Comparison of ENCODE assay signal across 8 mouse cellular contexts in genomic region chr6:36004701-36005100, GRCm38 (mm10).
DNase-seq lines count a peak whose midpoint lies in the region; ATAC-seq and TF ChIP-seq lines count a peak whose summit lies in the region.
"Had no signal": no experiment of that assay in that cellular context is flagged by ENCODE, and none has a peak within 500 bp of the region (broad histone marks: within the 10 kb centered on the region; RNA-seq: fewer than 3 reads in every experiment).

No protein-coding gene starts in this region.

- no peak for ATAC-seq in kidney, embryonic 16.5 days (ENCODE audit: low FRiP score, low TSS enrichment)
- no peak for ATAC-seq in embryonic facial prominence, embryonic 11.5 days (replicated peaks; ENCODE audit: insufficient number of reproducible peaks, low FRiP score, low TSS enrichment, low read depth)

- no peaks in the 10 kb centered on the region for H3K27me3 ChIP-seq in kidney, embryonic 16.5 days (ENCODE audit: insufficient read depth, low read length)
- no peaks in the 10 kb centered on the region for H3K27me3 ChIP-seq in E14TG2a.4 (ENCODE audit: insufficient read depth, low read length)
- H3K27me3 ChIP-seq in embryonic facial prominence, embryonic 11.5 days (ENCODE audit: control insufficient read depth, insufficient read depth, low read length) = no peaks in the 10 kb centered on the region
- H3K27me3 ChIP-seq: limb, embryonic 12.5 days had no signal

- H3K4me1 ChIP-seq in kidney, embryonic 16.5 days (ENCODE audit: insufficient read depth, low read length) = no peaks in the 10 kb centered on the region
- no peaks in the 10 kb centered on the region for H3K4me1 ChIP-seq in E14TG2a.4 (replicated peaks; ENCODE audit: low read depth, low read length)
- no peaks in the 10 kb centered on the region for H3K4me1 ChIP-seq in embryonic facial prominence, embryonic 11.5 days (ENCODE audit: control insufficient read depth, insufficient read depth, low read length)
- H3K4me1 ChIP-seq: limb, embryonic 12.5 days had no signal

- no peak overlapping the region for H3K9ac ChIP-seq in kidney, embryonic 16.5 days (replicated peaks; ENCODE audit: low read length)
- H3K9ac ChIP-seq in embryonic facial prominence, embryonic 11.5 days (replicated peaks; ENCODE audit: low read length) = no peak overlapping the region
- H3K9ac ChIP-seq: limb, embryonic 12.5 days had no signal

- H3K9me3 ChIP-seq in kidney, embryonic 16.5 days (ENCODE audit: low read length) = no peaks in the 10 kb centered on the region
- H3K9me3 ChIP-seq in E14TG2a.4 (ENCODE audit: low read length) = no peaks in the 10 kb centered on the region
- no peaks in the 10 kb centered on the region for H3K9me3 ChIP-seq in embryonic facial prominence, embryonic 11.5 days (replicated peaks; ENCODE audit: control insufficient read depth, low read length)
- H3K9me3 ChIP-seq: limb, embryonic 12.5 days had no signal

- H3K4me3 ChIP-seq in kidney, embryonic 16.5 days (ENCODE audit: low read length) = no peak overlapping the region
- no peak overlapping the region for H3K4me3 ChIP-seq in E14TG2a.4 (replicated peaks; ENCODE audit: low read length)
- H3K4me3 ChIP-seq in embryonic facial prominence, embryonic 11.5 days (ENCODE audit: low read depth, low read length) = no peak overlapping the region
- H3K4me3 ChIP-seq: limb, embryonic 12.5 days had no signal

- WGBS in kidney, embryonic 16.5 days = 47% methylated on average over 1 of the region's 1 CpGs
- 50% methylated on average over 1 of the region's 1 CpGs for WGBS in embryonic facial prominence, embryonic 11.5 days

- peak; percentile 63 for TF ChIP-seq CTCF in E14TG2a.4 (conservative IDR thresholded peaks at IDR 0.05; ENCODE audit: low read length)

- DNase-seq in kidney, adult 9 months = peak; percentile 30
- DNase-seq in Muller cell, postnatal 12 days (ENCODE audit: inconsistent ontology term) = peak; percentile 16
- peak; percentile 69 for DNase-seq in embryonic facial prominence, embryonic 11.5 days (ENCODE audit: low spot score)
- DNase-seq in lung, postnatal 14 days = peak; percentile 35
- DNase-seq in c-Kit-positive CD71-positive TER-119-positive erythroid progenitor cells, embryonic 14.5 days (ENCODE audit: low spot score) = no peak

- H3K27ac ChIP-seq in kidney, embryonic 16.5 days (ENCODE audit: low read length) = no peak overlapping the region
- H3K27ac ChIP-seq in embryonic facial prominence, embryonic 11.5 days (replicated peaks; ENCODE audit: low read depth, low read length) = no peak overlapping the region
- H3K27ac ChIP-seq: limb, embryonic 12.5 days had no signal

- no peaks in the 10 kb centered on the region for H3K36me3 ChIP-seq in kidney, embryonic 16.5 days (ENCODE audit: insufficient read depth, low read length)
- H3K36me3 ChIP-seq in E14TG2a.4 (ENCODE audit: insufficient read depth, low read length) = no peaks in the 10 kb centered on the region
- no peaks in the 10 kb centered on the region for H3K36me3 ChIP-seq in embryonic facial prominence, embryonic 11.5 days (replicated peaks; ENCODE audit: control insufficient read depth, insufficient read depth, low read depth, low read length)
- H3K36me3 ChIP-seq: limb, embryonic 12.5 days had no signal

- no peak overlapping the region for H3K4me2 ChIP-seq in kidney, embryonic 16.5 days (replicated peaks; ENCODE audit: low read depth, low read length)
- H3K4me2 ChIP-seq in embryonic facial prominence, embryonic 11.5 days (ENCODE audit: low read depth, low read length) = no peak overlapping the region
- H3K4me2 ChIP-seq: limb, embryonic 12.5 days had no signal
